Mouse (Mus musculus): ENCODE measurements around the gene Cnpy2. TPM values are rescaled to one million over a fixed set of nuclear protein-coding genes. Genes with fewer than 3 reads are reported as not detected.
A peak's percentile ranks its signal among the peaks of the same experiment; 100 is the strongest.
"Not testable (repeated sequence)": the region's sequence is repeated elsewhere in the genome, so short reads cannot be mapped to it uniquely, and the experiment has no call there.

Gene Cnpy2
- total RNA-seq (2014; rRNA removed) (40.3 and 49.4 TPM in 2 replicates), polyA plus RNA-seq (2015; fragmentation: Nextera tagmentation; extraction: Ambion mirVana) (164 and 176 TPM in 2 replicates)

- peaks cover 9% of the 10 kb centered on the region; the same call in 1 of the 2 replicates for H3K4me1 ChIP-seq (ENCODE audit: insufficient read depth, low read length)
- H3K9ac ChIP-seq (replicated peaks; ENCODE audit: low read length, poor library complexity, severe bottlenecking): peak within 1 kb of the TSS; percentile 98
- under 1% methylated on average over 40 of the region's 40 CpGs for WGBS
- peaks cover 39% of the 10 kb centered on the region for H3K36me3 ChIP-seq (ENCODE audit: insufficient read depth, low read length)
- peak; percentile 94 for ATAC-seq (ENCODE audit: low FRiP score)
- H3K9me3 ChIP-seq (ENCODE audit: low read length): no peaks in the 10 kb centered on the region
- H3K4me3 ChIP-seq (ENCODE audit: low read depth, low read length): peak within 1 kb of the TSS; percentile 80
- peak within 1 kb of the TSS; percentile 98 for H3K27ac ChIP-seq (ENCODE audit: low read depth, low read length)
- no peaks in the 10 kb centered on the region for H3K27me3 ChIP-seq (ENCODE audit: insufficient read depth, low read length)
- peak; percentile 96 for DNase-seq (ENCODE audit: low spot score)
- TF ChIP-seq CTCF (IDR thresholded peaks at IDR 0.05): no peak
- H3K4me2 ChIP-seq (ENCODE audit: low read depth, low read length, poor library complexity, severe bottlenecking): peak within 1 kb of the TSS; percentile 88
These were observed at the start of gene Cnpy2 for GRCm38 (mm10) chr10:128322141-128323108. TSS of gene Cnpy2 (plus strand) at chr10:128322459.

- H3K36me3 ChIP-seq (ENCODE audit: insufficient read depth, low read length); DNase-seq (ENCODE audit: low spot score); H3K27me3 ChIP-seq (ENCODE audit: insufficient read depth, low read length); H3K27ac ChIP-seq (ENCODE audit: low read depth, low read length); H3K4me3 ChIP-seq (ENCODE audit: low read depth, low read length); ATAC-seq (ENCODE audit: low FRiP score); H3K9ac ChIP-seq (replicated peaks; ENCODE audit: low read length, poor library complexity, severe bottlenecking); H3K4me1 ChIP-seq (ENCODE audit: insufficient read depth, low read length); H3K4me2 ChIP-seq (ENCODE audit: low read depth, low read length, poor library complexity, severe bottlenecking); H3K9me3 ChIP-seq (ENCODE audit: low read length): not testable (repeated sequence)
- peak; percentile 1; the same call in 1 of the 2 replicates for TF ChIP-seq CTCF (IDR thresholded peaks at IDR 0.05)
- 96% methylated on average over 4 of the region's 7 CpGs for WGBS
These were observed 49.3 kb upstream of the Cnpy2 start for GRCm38 (mm10) chr10:128272819-128273439.

GRCm38 (mm10) chr10:128275374-128275773 lies 46.9 kb upstream of the Cnpy2 start:
- WGBS: 100% methylated on average over 1 of the region's 1 CpGs
- not testable (repeated sequence) for H3K9me3 ChIP-seq (ENCODE audit: low read length); H3K4me3 ChIP-seq (ENCODE audit: low read depth, low read length); H3K9ac ChIP-seq (replicated peaks; ENCODE audit: low read length, poor library complexity, severe bottlenecking); H3K4me1 ChIP-seq (ENCODE audit: insufficient read depth, low read length); H3K27me3 ChIP-seq (ENCODE audit: insufficient read depth, low read length); H3K36me3 ChIP-seq (ENCODE audit: insufficient read depth, low read length); DNase-seq (ENCODE audit: low spot score); H3K27ac ChIP-seq (ENCODE audit: low read depth, low read length); ATAC-seq (ENCODE audit: low FRiP score); H3K4me2 ChIP-seq (ENCODE audit: low read depth, low read length, poor library complexity, severe bottlenecking)

- no peak for TF ChIP-seq CTCF (IDR thresholded peaks at IDR 0.05)
- H3K4me2 ChIP-seq (ENCODE audit: low read depth, low read length, poor library complexity, severe bottlenecking): no peak overlapping the region
- ATAC-seq (ENCODE audit: low FRiP score): no peak
- no peak overlapping the region for H3K9ac ChIP-seq (replicated peaks; ENCODE audit: low read length, poor library complexity, severe bottlenecking)
- no peak for DNase-seq (ENCODE audit: low spot score)
- no peak overlapping the region for H3K4me3 ChIP-seq (ENCODE audit: low read depth, low read length)
- no peaks in the 10 kb centered on the region for H3K27me3 ChIP-seq (ENCODE audit: insufficient read depth, low read length)
- H3K36me3 ChIP-seq (ENCODE audit: insufficient read depth, low read length): peaks cover 27% of the 10 kb centered on the region
- no peak overlapping the region for H3K27ac ChIP-seq (ENCODE audit: low read depth, low read length)
- 51% methylated on average over 6 of the region's 6 CpGs for WGBS
- H3K4me1 ChIP-seq (ENCODE audit: insufficient read depth, low read length): no peaks in the 10 kb centered on the region
- no peaks in the 10 kb centered on the region for H3K9me3 ChIP-seq (ENCODE audit: low read length)
These were observed 44.1 kb upstream of the Cnpy2 start for GRCm38 (mm10) chr10:128278158-128278557.

GRCm38 (mm10) chr10:128280943-128281342 lies 41.3 kb upstream of the Cnpy2 start:
- DNase-seq (ENCODE audit: low spot score) (no peak), ATAC-seq (ENCODE audit: low FRiP score) (no peak)
- H3K36me3 ChIP-seq (ENCODE audit: insufficient read depth, low read length): peaks cover 39% of the 10 kb centered on the region
- 94% methylated on average over 6 of the region's 6 CpGs for WGBS
- H3K4me1 ChIP-seq (ENCODE audit: insufficient read depth, low read length): no peaks in the 10 kb centered on the region
- H3K27ac ChIP-seq (ENCODE audit: low read depth, low read length): no peak overlapping the region
- no peak overlapping the region for H3K9ac ChIP-seq (replicated peaks; ENCODE audit: low read length, poor library complexity, severe bottlenecking)
- no peak overlapping the region for H3K4me3 ChIP-seq (ENCODE audit: low read depth, low read length)
- no peak overlapping the region for H3K4me2 ChIP-seq (ENCODE audit: low read depth, low read length, poor library complexity, severe bottlenecking)
- no peaks in the 10 kb centered on the region for H3K9me3 ChIP-seq (ENCODE audit: low read length)
- no peak for TF ChIP-seq CTCF (IDR thresholded peaks at IDR 0.05)
- no peaks in the 10 kb centered on the region for H3K27me3 ChIP-seq (ENCODE audit: insufficient read depth, low read length)

GRCm38 (mm10) chr10:128281682-128282081 lies 40.6 kb upstream of the Cnpy2 start:
- Histone ChIP-seq H3K4me2 (ENCODE audit: low read depth, low read length, poor library complexity, severe bottlenecking) (no peak overlapping the region), H3K27ac (ENCODE audit: low read depth, low read length) (no peak overlapping the region), H3K9ac (replicated peaks; ENCODE audit: low read length, poor library complexity, severe bottlenecking) (no peak overlapping the region), H3K4me3 (ENCODE audit: low read depth, low read length) (no peak overlapping the region), H3K4me1 (ENCODE audit: insufficient read depth, low read length) (no peaks in the 10 kb centered on the region), H3K9me3 (ENCODE audit: low read length) (no peaks in the 10 kb centered on the region), H3K36me3 (ENCODE audit: insufficient read depth, low read length) (peaks cover 45% of the 10 kb centered on the region), H3K27me3 (ENCODE audit: insufficient read depth, low read length) (no peaks in the 10 kb centered on the region)
- no peak for ATAC-seq (ENCODE audit: low FRiP score)
- no peak for TF ChIP-seq CTCF (IDR thresholded peaks at IDR 0.05)
- 94% methylated on average over 14 of the region's 14 CpGs for WGBS
- no peak for DNase-seq (ENCODE audit: low spot score)

Data from midbrain, postnatal 0 days (tissue).